Mouse (Mus musculus): ENCODE data around the gene D130043K22Rik.
"Not testable (repeated sequence)": the region's sequence is repeated elsewhere in the genome, so short reads cannot be mapped to it uniquely, and the experiment has no call there.

D130043K22Rik gene

GRCm38 (mm10) chr13:24832131-24832810 is 12.7 kb upstream of the D130043K22Rik start:
- no peak for DNase-seq

DNA sequence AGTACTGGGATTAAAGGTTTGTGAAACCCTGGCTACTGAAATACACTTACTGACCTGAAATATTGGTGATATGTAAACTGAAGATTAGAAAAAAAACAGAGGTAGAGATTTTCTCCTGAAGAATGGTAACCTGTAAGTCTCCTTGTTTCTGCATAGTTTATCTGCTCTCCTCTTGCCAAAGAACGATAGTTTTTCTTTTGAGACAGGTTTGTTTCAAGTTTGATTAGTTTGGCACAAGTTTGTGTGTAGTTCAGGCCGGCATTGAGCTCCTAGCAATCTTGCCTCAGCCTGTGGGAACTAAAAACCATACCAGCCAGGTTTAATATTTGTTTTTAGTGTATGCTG is 12.2 kb upstream of the D130043K22Rik start:
- DNase-seq, result no peak

GRCm38 (mm10) chr13:24837765-24838164 is 7.2 kb upstream of the D130043K22Rik start:
- DNase-seq, result not testable (repeated sequence)

DNA sequence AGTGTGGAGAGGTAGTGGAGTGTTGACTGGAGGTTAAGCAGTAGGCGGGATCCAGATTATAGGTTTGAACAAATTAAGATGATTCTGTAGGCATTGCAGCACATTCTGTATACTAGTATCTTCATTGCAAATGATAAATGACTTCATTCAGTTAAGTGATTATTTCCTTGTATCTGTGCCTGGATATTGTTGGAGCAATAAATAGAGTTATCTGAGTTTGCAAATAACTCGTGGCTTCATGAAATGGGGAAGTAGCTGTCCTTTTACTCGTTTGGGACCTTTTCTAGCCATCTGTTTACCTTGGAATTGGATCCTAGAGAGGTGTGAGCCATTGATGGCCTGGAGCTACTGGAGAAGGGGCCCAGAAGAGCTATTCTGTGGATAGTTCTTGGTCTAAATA is 5.1 kb upstream of the D130043K22Rik start:
- DNase-seq, result no peak

DNA sequence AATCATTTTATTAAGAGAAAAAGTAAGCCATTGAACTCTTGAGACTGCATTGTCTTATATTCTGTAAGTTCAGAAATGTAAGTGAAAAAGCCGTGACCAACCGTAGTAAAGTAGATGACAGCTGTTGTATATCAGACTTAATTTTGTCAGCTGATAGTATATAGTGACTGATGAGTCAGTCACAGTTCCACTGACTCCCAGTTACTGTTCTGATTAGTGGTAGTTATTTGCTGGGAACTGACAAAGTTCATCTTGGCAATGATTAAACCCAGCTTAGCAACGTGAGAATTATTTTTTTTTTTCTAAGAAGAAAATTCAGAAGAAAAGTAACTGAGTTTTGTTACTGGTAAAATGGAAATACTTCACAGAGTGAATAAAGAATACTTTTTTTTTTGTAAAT is 3.2 kb upstream of the D130043K22Rik start:
- no peak for DNase-seq

DNA sequence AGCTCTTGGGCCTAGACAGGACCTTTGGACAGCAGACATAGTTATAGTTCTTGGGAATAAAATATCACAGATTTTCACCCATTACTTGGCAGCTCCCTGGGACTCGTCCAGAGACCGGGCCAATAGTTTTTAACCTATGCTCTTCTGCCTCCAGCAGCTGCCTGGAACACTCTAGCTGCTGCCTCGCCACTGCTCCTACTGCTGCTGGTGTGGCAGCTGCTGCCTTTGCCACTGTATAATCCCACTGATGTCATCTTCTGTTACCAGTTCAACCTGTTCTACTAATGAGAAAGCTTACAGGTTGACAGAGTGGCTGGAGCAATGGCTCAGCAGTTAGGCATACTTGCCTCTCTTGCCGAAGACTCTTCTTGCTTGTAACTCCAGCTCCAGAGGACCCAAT is 4.4 kb downstream of the D130043K22Rik start:
- DNase-seq, result no peak

DNA sequence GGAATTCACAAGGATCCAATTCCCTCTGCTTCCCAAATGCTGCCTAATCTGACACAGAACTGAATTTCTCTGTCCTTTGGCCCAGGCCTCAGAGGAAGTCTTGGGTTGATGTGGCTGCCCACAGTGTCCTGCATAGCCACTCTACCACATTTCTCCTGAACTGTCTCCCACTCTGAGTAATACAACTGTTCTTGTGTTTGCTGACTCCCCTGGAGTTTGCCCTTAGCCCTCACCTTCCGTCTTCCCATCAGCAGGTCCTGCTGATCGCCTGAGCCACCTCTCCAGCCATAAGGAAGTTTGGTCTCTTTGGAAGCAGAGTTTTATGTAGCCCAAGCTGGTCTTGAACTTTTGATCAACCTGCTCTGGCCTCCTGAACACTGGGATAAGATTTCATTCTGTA is 7.1 kb downstream of the D130043K22Rik start:
- no peak for DNase-seq

- DNase-seq, result no peak
Observed at GRCm38 (mm10) chr13:24852570-24852969, 7.6 kb downstream of the D130043K22Rik start.

DNA sequence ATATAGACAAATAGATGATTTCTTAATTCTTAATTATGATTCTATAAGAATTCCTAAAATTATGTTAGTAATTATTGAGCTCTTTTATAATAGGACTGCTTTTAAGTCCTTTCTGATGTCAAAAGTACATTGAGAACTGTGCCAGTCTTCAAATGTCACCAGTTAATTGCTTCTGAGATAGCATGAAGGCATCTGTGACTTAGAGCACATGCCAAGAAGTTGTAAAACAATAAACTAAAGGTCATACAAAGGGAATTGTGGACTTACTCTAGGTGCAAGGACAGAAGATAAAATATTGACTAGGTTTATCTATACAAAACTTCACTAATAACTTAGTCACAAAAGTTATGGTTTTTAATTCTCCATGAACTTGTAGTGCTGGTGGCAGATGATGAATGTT is 14.2 kb downstream of the D130043K22Rik start:
- DNase-seq, result no peak

GRCm38 (mm10) chr13:24861084-24861483 is 16.1 kb downstream of the D130043K22Rik start:
- DNase-seq, result no peak

GRCm38 (mm10) chr13:24862021-24862420 is 17.1 kb downstream of the D130043K22Rik start:
- no peak for DNase-seq

- peak; percentile 75 to 76 for DNase-seq
Observed at GRCm38 (mm10) chr13:24862520-24862919, 17.6 kb downstream of the D130043K22Rik start.

DNA sequence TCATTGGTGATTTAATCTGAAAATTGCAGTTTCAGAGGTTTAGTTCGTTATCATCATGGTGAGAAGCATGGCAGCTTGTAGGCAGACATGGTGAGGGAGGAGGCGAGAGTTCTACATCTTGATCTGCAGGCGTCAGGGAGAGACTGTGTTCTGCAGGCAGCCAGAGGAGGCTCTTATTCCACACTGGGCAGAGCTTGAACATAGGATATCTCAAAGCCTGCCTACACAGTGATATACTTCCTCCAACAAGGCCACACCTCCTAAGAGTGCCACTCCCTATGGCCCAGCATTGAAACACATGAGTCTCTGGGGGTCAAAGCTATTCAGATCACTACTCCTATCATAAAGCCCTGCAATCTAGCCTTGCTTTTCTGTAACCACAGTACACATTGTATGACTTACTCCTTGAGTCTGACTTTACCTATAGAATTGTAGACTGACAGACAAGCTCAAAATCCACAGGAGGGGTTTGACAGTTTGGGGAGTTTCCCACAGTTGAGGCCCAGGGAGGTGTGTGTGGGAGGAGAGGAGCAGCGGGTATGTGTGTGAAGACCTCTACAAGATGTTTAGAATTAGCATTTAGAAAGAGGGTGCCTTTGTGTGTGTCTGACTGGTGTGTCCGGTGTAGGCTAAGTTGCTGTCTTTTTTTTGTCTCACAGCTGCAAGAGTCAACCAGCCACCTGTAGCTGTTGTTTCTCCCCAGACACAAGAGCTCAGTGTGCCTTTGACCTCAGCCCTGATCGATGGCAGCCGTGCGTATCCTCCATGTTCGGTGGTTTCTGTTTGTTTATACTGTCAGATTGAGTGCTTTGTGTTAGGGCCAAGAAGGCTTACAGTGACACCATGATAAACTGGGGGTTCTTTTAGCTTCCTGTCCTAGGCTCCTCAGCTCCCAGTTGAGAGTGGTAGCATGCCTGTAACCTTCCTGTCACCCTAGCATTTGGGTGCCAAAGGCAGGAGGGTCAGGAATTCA is 21.8 kb downstream of the D130043K22Rik start:
- no peak for DNase-seq

- DNase-seq, result no peak
Observed at GRCm38 (mm10) chr13:24867789-24868188, 22.9 kb downstream of the D130043K22Rik start.

DNA sequence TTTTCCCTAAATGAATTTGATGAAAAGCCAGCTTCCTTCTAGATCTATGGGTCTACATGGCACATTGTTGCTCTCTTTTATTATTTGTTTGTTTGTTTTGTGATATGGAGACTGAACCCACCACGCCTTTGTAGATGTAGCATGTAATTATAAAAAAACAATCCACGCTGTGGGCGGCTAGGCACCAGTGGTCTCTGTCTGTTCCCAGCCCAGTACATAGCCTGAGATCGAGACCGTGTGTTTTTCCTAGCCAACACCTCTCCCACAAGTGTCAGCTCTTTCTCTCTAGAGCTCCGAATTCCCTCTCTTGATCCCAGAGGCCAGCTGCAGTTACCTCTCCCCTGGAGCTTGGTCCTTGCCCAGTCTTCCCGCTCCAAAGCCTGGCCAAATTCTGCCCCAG is 23.3 kb downstream of the D130043K22Rik start:
- DNase-seq, result no peak

GRCm38 (mm10) chr13:24879359-24880040 is 34.6 kb downstream of the D130043K22Rik start:
- DNase-seq, result no peak

DNA sequence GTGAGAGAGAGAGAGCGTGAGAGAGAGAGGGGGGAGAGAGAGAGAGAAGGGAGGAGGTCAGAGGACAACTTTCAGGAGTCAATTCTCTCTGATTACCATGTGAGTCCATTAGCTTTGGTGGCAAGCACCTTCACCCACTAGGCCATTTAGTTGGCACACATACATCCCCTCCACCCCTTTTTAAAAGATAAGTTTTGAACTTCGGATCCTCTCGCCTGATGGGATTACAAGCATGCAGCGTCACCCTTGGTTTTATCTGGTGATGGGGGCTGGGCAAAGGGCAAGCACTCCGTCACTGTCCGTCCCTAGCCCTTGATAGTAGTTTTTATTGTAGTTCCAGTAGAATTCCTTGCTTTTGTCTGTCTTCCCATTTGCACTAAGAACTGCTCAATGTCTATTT is 35.3 kb downstream of the D130043K22Rik start:
- DNase-seq, result no peak

DNA sequence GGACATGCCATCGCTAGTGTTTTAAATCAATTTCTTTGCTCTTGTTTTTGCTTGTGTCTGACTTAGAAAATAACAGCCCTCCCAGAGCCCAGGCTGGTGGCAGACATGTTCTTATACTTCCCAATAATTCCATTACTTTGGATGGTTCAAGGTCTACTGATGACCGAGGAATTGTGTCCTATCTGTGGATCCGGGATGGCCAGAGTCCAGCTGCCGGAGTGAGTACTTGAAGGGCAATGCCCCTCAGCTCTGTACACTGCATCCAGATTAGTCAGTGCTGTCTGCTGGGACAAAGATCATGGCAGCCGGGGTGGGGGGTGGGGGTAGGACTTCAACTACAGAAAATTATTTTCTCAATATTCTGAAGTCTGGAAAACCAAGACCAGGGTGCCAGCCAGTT is 35.8 kb downstream of the D130043K22Rik start:
- DNase-seq, result no peak

DNA sequence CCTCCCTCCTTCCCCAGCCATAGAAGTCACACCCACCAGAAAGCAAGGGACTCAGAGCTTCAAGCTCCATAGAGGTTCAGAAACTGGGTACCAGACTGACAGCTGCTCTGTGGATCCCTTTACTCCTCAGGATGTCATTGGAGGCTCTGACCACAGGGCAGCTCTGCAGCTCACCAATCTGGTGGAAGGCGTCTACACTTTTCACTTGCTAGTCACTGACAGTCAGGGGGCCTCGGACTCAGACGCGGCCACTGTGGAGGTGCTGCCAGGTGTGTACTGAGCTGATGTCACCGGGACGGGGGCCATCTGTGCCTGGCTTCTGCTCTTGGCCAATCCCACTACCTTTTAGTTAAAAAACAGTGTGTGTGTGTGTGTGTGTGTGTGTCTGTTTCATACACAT is 37.5 kb downstream of the D130043K22Rik start:
- DNase-seq, result no peak

DNA sequence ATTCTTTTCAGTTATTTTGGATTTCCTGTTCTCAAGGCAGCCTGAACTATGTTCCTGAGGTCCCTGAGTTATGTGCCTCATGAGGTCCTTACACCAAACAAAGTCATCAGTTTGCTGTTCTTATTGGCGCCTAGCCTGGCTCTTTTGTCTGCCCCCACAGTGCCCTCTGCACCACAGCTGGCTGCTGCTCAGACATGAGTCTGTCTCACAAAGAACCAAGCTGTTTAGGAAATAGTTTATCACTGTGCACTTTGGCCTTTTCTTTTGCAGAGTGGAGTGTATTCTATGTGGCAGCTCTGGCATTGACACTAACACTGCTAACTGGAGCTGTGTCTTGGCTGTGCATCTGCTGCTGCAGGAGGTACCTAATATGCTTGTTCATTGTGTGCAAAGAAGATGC is 44.6 kb downstream of the D130043K22Rik start:
- DNase-seq, result no peak

- DNase-seq, result no peak
Observed at GRCm38 (mm10) chr13:24892516-24892915, 47.6 kb downstream of the D130043K22Rik start.

GRCm38 (mm10) chr13:24893880-24894279 is 48.9 kb downstream of the D130043K22Rik start:
- DNase-seq, result no peak

- no peak for DNase-seq
Observed at GRCm38 (mm10) chr13:24901916-24902315, 57.0 kb downstream of the D130043K22Rik start.

DNA sequence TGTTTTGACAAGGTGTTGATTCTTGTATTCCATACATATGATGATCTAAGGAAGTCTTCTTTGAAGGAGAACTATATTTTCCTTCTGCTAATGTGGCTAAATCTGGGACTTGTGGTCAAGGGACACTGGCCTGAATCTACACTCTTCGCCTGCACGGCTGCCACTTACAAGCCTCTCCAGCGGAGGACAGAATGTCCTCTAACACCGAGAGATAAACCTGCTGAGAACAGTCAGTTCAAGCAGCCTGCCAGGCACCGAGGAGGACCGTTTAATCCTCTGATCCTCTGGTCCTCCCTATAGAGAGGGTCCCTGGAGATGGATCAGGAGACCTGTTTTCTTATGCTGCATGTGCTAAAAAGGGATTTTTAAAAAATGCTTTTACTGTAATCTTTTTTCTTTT is 58.5 kb downstream of the D130043K22Rik start:
- DNase-seq, result no peak

Measured in B cell, adult 2 months (primary cell).